Mouse (Mus musculus) c-Kit-negative CD71-positive TER-119-positive erythroid progenitor cells, embryonic 14.5 days (primary cell): ENCODE measurements around the gene Ap5z1.

Experiments used
- DNase-seq: peaks from one replicate; pipeline ENCODE4 v3.0.0-alpha.2; 2013; ENCODE audit warnings: low read depth, low spot score

Ap5z1 gene

GRCm38 (mm10) chr5:142463461-142464454 is at the start of gene Ap5z1:
Gene Ap5z1, plus strand, starts transcription at chr5:142463944.
- peak; percentile 86 for DNase-seq

- no peak for DNase-seq
Measured at GRCm38 (mm10) chr5:142415401-142415800, 48.3 kb upstream of the Ap5z1 start.

GRCm38 (mm10) chr5:142416070-142416775 is 47.5 kb upstream of the Ap5z1 start:
- DNase-seq: no peak

GRCm38 (mm10) chr5:142417104-142417503 is 46.6 kb upstream of the Ap5z1 start:
- DNase-seq: no peak

- DNase-seq: no peak
Measured at GRCm38 (mm10) chr5:142417876-142418275, 45.9 kb upstream of the Ap5z1 start.

- no peak for DNase-seq
Measured at GRCm38 (mm10) chr5:142418419-142418818, 45.3 kb upstream of the Ap5z1 start.

- DNase-seq: no peak
Measured at GRCm38 (mm10) chr5:142420317-142420716, 43.4 kb upstream of the Ap5z1 start.

- no peak for DNase-seq
Measured at GRCm38 (mm10) chr5:142420920-142421319, 42.8 kb upstream of the Ap5z1 start.

- DNase-seq: no peak
Measured at GRCm38 (mm10) chr5:142421886-142422285, 41.9 kb upstream of the Ap5z1 start.

GRCm38 (mm10) chr5:142423141-142423540 is 40.6 kb upstream of the Ap5z1 start:
- no peak for DNase-seq

GRCm38 (mm10) chr5:142423701-142424100 is 40.0 kb upstream of the Ap5z1 start:
- no peak for DNase-seq

- no peak for DNase-seq
Measured at GRCm38 (mm10) chr5:142424627-142425349, 39.0 kb upstream of the Ap5z1 start.

GRCm38 (mm10) chr5:142426476-142426875 is 37.3 kb upstream of the Ap5z1 start:
- no peak for DNase-seq

- no peak for DNase-seq
Measured at GRCm38 (mm10) chr5:142427876-142428275, 35.9 kb upstream of the Ap5z1 start.

GRCm38 (mm10) chr5:142428691-142429090 is 35.1 kb upstream of the Ap5z1 start:
- no peak for DNase-seq

GRCm38 (mm10) chr5:142431029-142431428 is 32.7 kb upstream of the Ap5z1 start:
- no peak for DNase-seq

GRCm38 (mm10) chr5:142431811-142432434 is 31.8 kb upstream of the Ap5z1 start:
- DNase-seq: no peak

- no peak for DNase-seq
Measured at GRCm38 (mm10) chr5:142432695-142433094, 31.0 kb upstream of the Ap5z1 start.

GRCm38 (mm10) chr5:142434052-142434451 is 29.7 kb upstream of the Ap5z1 start:
- DNase-seq: no peak

- no peak for DNase-seq
Measured at GRCm38 (mm10) chr5:142435736-142436135, 28.0 kb upstream of the Ap5z1 start.

GRCm38 (mm10) chr5:142438380-142438938 is 25.3 kb upstream of the Ap5z1 start:
- DNase-seq: no peak
